In genomic region chr8:119839419-119840021, GRCm38 (mm10) we compare ENCODE assay signal across 8 mouse cellular contexts. TPM values are rescaled to one million over a fixed set of nuclear protein-coding genes. Genes with fewer than 3 reads are reported as not detected.
DNase-seq lines count a peak whose midpoint lies in the region; ATAC-seq and TF ChIP-seq lines count a peak whose summit lies in the region.

No protein-coding gene starts in this region.

- no peak for DNase-seq in heart, embryonic 10.5 days (ENCODE audit: low spot score)
- DNase-seq in heart, postnatal 36 days = no peak
- peak; percentile 63 for DNase-seq in embryo, embryonic 11 days
- no peak for DNase-seq in hindbrain, embryonic 14.5 days (ENCODE audit: low spot score)
- peak; percentile 29 for DNase-seq in liver
- DNase-seq in left cerebral cortex, postnatal 36 days (ENCODE audit: low spot score in 2 of 2) = no peak
- no peak for DNase-seq in gastrocnemius, adult 18-20 months (ENCODE audit: low spot score)

- peaks cover 46% of the 10 kb centered on the region for H3K4me1 ChIP-seq in heart, embryonic 10.5 days
- peaks cover 43% of the 10 kb centered on the region for H3K4me1 ChIP-seq in hindbrain, embryonic 14.5 days (replicated peaks; ENCODE audit: control insufficient read depth, insufficient read depth, low read length)
- H3K4me1 ChIP-seq in small intestine, adult 2 months (ENCODE audit: control insufficient read depth, insufficient read depth, insufficient read length, low read length) = peaks cover 25% of the 10 kb centered on the region

- no peak for TF ChIP-seq POLR2A in small intestine, adult 2 months (IDR thresholded peaks at IDR 0.05; ENCODE audit: low read depth, low read length)

- ATAC-seq in hindbrain, embryonic 14.5 days (ENCODE audit: low FRiP score) = 0 out of 2 replicates have a peak, but pooled peaks have one; percentile 14

- H3K4me3 ChIP-seq in heart, embryonic 10.5 days = peak overlapping the region; percentile 81
- peak overlapping the region; percentile 78 for H3K4me3 ChIP-seq in hindbrain, embryonic 14.5 days (replicated peaks; ENCODE audit: low read length)
- H3K4me3 ChIP-seq in small intestine, adult 2 months (ENCODE audit: low read depth, low read length) = peak overlapping the region; percentile 92

- H3K9ac ChIP-seq in hindbrain, embryonic 14.5 days = peak overlapping the region; percentile 86

- H3K27ac ChIP-seq in heart, embryonic 10.5 days = peak overlapping the region; percentile 89
- peak overlapping the region; percentile 76 for H3K27ac ChIP-seq in hindbrain, embryonic 14.5 days
- H3K27ac ChIP-seq in small intestine, adult 2 months (ENCODE audit: insufficient read depth, low read depth, low read length) = peak overlapping the region; percentile 63

- H3K27me3 ChIP-seq in heart, embryonic 10.5 days (ENCODE audit: insufficient read depth, poor library complexity, severe bottlenecking) = peaks cover 17% of the 10 kb centered on the region
- H3K27me3 ChIP-seq in hindbrain, embryonic 14.5 days (ENCODE audit: control insufficient read depth, insufficient read depth, low read length) = no peaks in the 10 kb centered on the region
- no peaks in the 10 kb centered on the region for H3K27me3 ChIP-seq in small intestine, adult 2 months (ENCODE audit: control insufficient read depth, insufficient read depth, low read length)

- peak overlapping the region; percentile 84 for H3K4me2 ChIP-seq in hindbrain, embryonic 14.5 days (replicated peaks)

- TF ChIP-seq CTCF in small intestine, adult 2 months (IDR thresholded peaks at IDR 0.05; ENCODE audit: extremely low read depth, insufficient read length, insufficient replicate concordance, low read depth, low read length) = no peak

- 0 out of 2 replicates have a peak, but pooled peaks cover 3% of the 10 kb centered on the region for H3K36me3 ChIP-seq in heart, embryonic 10.5 days
- 0 out of 2 replicates have a peak, but pooled peaks cover 5% of the 10 kb centered on the region for H3K36me3 ChIP-seq in hindbrain, embryonic 14.5 days (replicated peaks; ENCODE audit: control insufficient read depth, insufficient read depth)
- peaks cover 2% of the 10 kb centered on the region; the same call in 1 of the 2 replicates for H3K36me3 ChIP-seq in small intestine, adult 2 months (ENCODE audit: control insufficient read depth, insufficient read depth, low read length)

- intact Hi-C loops in heart, postnatal 36 days (cut with DNase I) = loop anchor here (2.0 to 5.0 kb wide), 2 partner anchors 15 to 142 kb away; no protein-coding TSS in a partner anchor
- intact Hi-C loops in left cerebral cortex, postnatal 36 days (cut with DNase I) = loop anchor here (10.0 kb wide), 1 partner anchor 85 kb away; no protein-coding TSS in a partner anchor

- H3K9me3 ChIP-seq in heart, embryonic 10.5 days = no peaks in the 10 kb centered on the region
- H3K9me3 ChIP-seq in hindbrain, embryonic 14.5 days (ENCODE audit: control insufficient read depth, low read length) = no peaks in the 10 kb centered on the region

- WGBS in heart, embryonic 10.5 days = 36% methylated on average over 14 of the region's 14 CpGs
- 6% methylated on average over 14 of the region's 14 CpGs for WGBS in hindbrain, embryonic 14.5 days
- 7% methylated on average over 14 of the region's 14 CpGs for WGBS in small intestine, adult 2 months

RNA-seq across cellular contexts. Expression of gene Cotl1, which starts 0.8 kb away (rescaled TPM):
- 55.7 and 62.0 TPM in 2 replicates for polyA plus RNA-seq in heart, embryonic 10.5 days (2016; fragmentation: Nextera tagmentation; extraction: Ambion mirVana)
- total RNA-seq in heart, postnatal 36 days (2021) = 10 to 100 TPM; 17.5 to 19.0 TPM
- polyA plus RNA-seq in hindbrain, embryonic 14.5 days (2014; fragmentation: Nextera tagmentation; extraction: Ambion mirVana) = 238 and 309 TPM in 2 replicates
- 206 and 264 TPM in 2 replicates for polyA plus RNA-seq in small intestine, adult 2 months (2012; rRNA removed)
- total RNA-seq in left cerebral cortex, postnatal 36 days (2021) = 10 to 100 TPM; 56.9 to 57.0 TPM
- 1 to 10 TPM; 4.7 to 6.0 TPM for total RNA-seq in gastrocnemius, adult 18-20 months (2021)

RNA-seq across cellular contexts. Expression of gene Klhl36, which starts 22.5 kb away (rescaled TPM):
- polyA plus RNA-seq in heart, embryonic 10.5 days (2016; fragmentation: Nextera tagmentation; extraction: Ambion mirVana) = 9.6 and 10.1 TPM in 2 replicates
- total RNA-seq in heart, postnatal 36 days (2021) = 1 to 10 TPM; 2.5 to 2.6 TPM
- 15.1 and 19.1 TPM in 2 replicates for polyA plus RNA-seq in hindbrain, embryonic 14.5 days (2014; fragmentation: Nextera tagmentation; extraction: Ambion mirVana)
- 11.5 and 23.8 TPM in 2 replicates for polyA plus RNA-seq in small intestine, adult 2 months (2012; rRNA removed)
- 1 to 10 TPM; 6.9 to 7.5 TPM for total RNA-seq in left cerebral cortex, postnatal 36 days (2021)
- 1 to 10 TPM; 1.2 to 1.3 TPM for total RNA-seq in gastrocnemius, adult 18-20 months (2021)

Comparison
In these comparisons a context has a peak if more than half of its experiments do, and no peak if none do; other contexts are left out.
1. DNase-seq: peak in embryo, embryonic 11 days (single experiment) and liver (single experiment); none in heart, embryonic 10.5 days (single experiment), heart, postnatal 36 days (0 of 2), hindbrain, embryonic 14.5 days (single experiment), left cerebral cortex, postnatal 36 days (0 of 2) and gastrocnemius, adult 18-20 months (single experiment).
2. Peak in every context shown above with its lines, with median percentiles within 50 percentile points of each other: H3K27ac ChIP-seq and H3K4me3 ChIP-seq.